Mouse (Mus musculus) heart, adult 2 months (tissue): ENCODE measurements around the gene Efemp2. TPM values are rescaled to one million over a fixed set of nuclear protein-coding genes. Genes with fewer than 3 reads are reported as not detected.

Experiments
- DNase-seq, 2 experiments: peaks; one replicate each; pipeline ENCODE4 v3.0.0; 2021
- H3K27ac ChIP-seq: fragments of 200-600 bp; 2 replicates; pipeline ENCODE4 v1.8.1; 2022
- H3K27me3 ChIP-seq: fragments of 200-500 bp; 2 replicates; pipeline ENCODE4 v1.6.1; 2012; ENCODE audit warnings: mild to moderate bottlenecking, low read length, inconsistent platforms, mixed read lengths; ENCODE audit not compliant: control insufficient read depth, insufficient read depth
- H3K36me3 ChIP-seq: fragments of 200-500 bp; 2 replicates; pipeline ENCODE4 v1.6.1; 2012; ENCODE audit warnings: low read length, inconsistent platforms; ENCODE audit not compliant: control insufficient read depth, insufficient read depth
- H3K4me1 ChIP-seq: fragments of 200-500 bp; 2 replicates; pipeline ENCODE4 v1.6.1; 2011; ENCODE audit warnings: low read length; ENCODE audit not compliant: control insufficient read depth, insufficient read depth
- H3K4me3 ChIP-seq: fragments of 200-600 bp; 2 replicates; pipeline ENCODE4 v1.8.1; 2022
- H3K79me2 ChIP-seq: fragments of 200-500 bp; replicated peaks from 2 replicates; pipeline ENCODE4 v1.6.1; 2012; ENCODE audit warnings: mild to moderate bottlenecking, inconsistent platforms, low read length, moderate library complexity, mixed read lengths; ENCODE audit not compliant: control insufficient read depth, insufficient read depth
- H3K9ac ChIP-seq: fragments of 200-500 bp; 2 replicates; pipeline ENCODE4 v1.6.1; 2012; ENCODE audit warnings: low read depth, mild to moderate bottlenecking, control low read depth, inconsistent platforms, low read length, mixed read lengths
- CTCF ChIP-seq: fragments of 200-600 bp; IDR thresholded peaks from 2 replicates; pipeline ENCODE4 v1.8.1; 2022; ENCODE audit warnings: antibody characterized with exemption, mild to moderate bottlenecking, moderate library complexity
- EP300 ChIP-seq: fragments of 200-500 bp; IDR thresholded peaks from 2 replicates; pipeline ENCODE4 v1.6.1; 2011; ENCODE audit warnings: low read depth, low read length, control low read depth; ENCODE audit not compliant: insufficient read depth
- POLR2A ChIP-seq: fragments of 200-500 bp; IDR thresholded peaks from 2 replicates; pipeline ENCODE4 v1.6.1; 2011; ENCODE audit warnings: mild to moderate bottlenecking, low read depth, low read length, control low read depth; ENCODE audit not compliant: insufficient read depth
- WGBS: fragments of 180-500 bp; shearing (Covaris S2); methylation state at CpG from one replicate; pipeline ENCODE4 v1.1.7; 2018; 5-methylcytosine and 5-hydroxymethylcytosine counted together
- intact Hi-C: fragments of 180-260 bp; cut with DNase I; formaldehyde crosslinking; loops from one replicate; pipeline ENCODE4 v1.15.1; 2025
- polyA plus RNA-seq: library from polyadenylated mRNA; depleted of rRNA; stranded (reverse); fragments of >200 nt; gene quantifications from 2 replicates; pipeline ENCODE4 v1.2.3, GENCODE M21; 2012
- total RNA-seq, 2 experiments: library from RNA; stranded (reverse); gene quantifications; 2 replicates each; pipeline ENCODE4 v1.2.3; 2021

The Efemp2 gene
- total and polyA plus RNA-seq, 3 experiments, result 8.2 to 36.3 (median 10.3) TPM

GRCm38 (mm10) chr19:5460465-5460911 lies 13.3 kb upstream of the Efemp2 start, which contains the start of gene Fibp:
Fibp (plus strand) TSS chr19:5460615.
- H3K9ac ChIP-seq, result peak within 1 kb of the TSS; percentile 94
- peak within 1 kb of the TSS; percentile 87 for H3K27ac ChIP-seq
- peaks cover 5% of the 10 kb centered on the region for H3K79me2 ChIP-seq
- H3K36me3 ChIP-seq, result peaks cover 4% of the 10 kb centered on the region; the same call in 1 of the 2 replicates
- no peaks in the 10 kb centered on the region for H3K27me3 ChIP-seq
- peak; percentile 87 for TF ChIP-seq POLR2A
- TF ChIP-seq CTCF, result no peak
- TF ChIP-seq EP300, result 0 out of 2 replicates have a peak, but pooled peaks have one; percentile 51
- under 1% methylated on average over 32 of the region's 32 CpGs for WGBS
- DNase-seq, result peak; percentile 91 to 93
- peaks cover 9% of the 10 kb centered on the region for H3K4me1 ChIP-seq
- H3K4me3 ChIP-seq, result peak within 1 kb of the TSS; percentile 96
- intact Hi-C loops, result loop anchor here (2.0 kb wide), 1 partner anchor 26 kb away; no protein-coding TSS in a partner anchor

GRCm38 (mm10) chr19:5461411-5461810 lies 12.3 kb upstream of the Efemp2 start:
- Histone ChIP-seq H3K4me3 (no peak overlapping the region), H3K4me1 (peaks cover 8% of the 10 kb centered on the region), H3K27ac (no peak overlapping the region; the same call in 1 of the 2 replicates), H3K27me3 (no peaks in the 10 kb centered on the region), H3K79me2 (peaks cover 3% of the 10 kb centered on the region), H3K9ac (no peak overlapping the region), H3K36me3 (no peaks in the 10 kb centered on the region)
- intact Hi-C loops, result loop anchor here (2.0 kb wide), 1 partner anchor 25 kb away; no protein-coding TSS in a partner anchor
- 80% methylated on average over 6 of the region's 6 CpGs for WGBS
- DNase-seq, result no peak
- TF ChIP-seq POLR2A (no peak), EP300 (no peak), CTCF (no peak)

GRCm38 (mm10) chr19:5463212-5463611 lies 10.5 kb upstream of the Efemp2 start:
- intact Hi-C loops, result no loop called here
- Histone ChIP-seq H3K36me3 (no peaks in the 10 kb centered on the region), H3K27ac (no peak overlapping the region), H3K4me3 (no peak overlapping the region), H3K79me2 (no peaks in the 10 kb centered on the region; the same call in 1 of the 2 replicates), H3K27me3 (no peaks in the 10 kb centered on the region), H3K4me1 (peaks cover 6% of the 10 kb centered on the region), H3K9ac (no peak overlapping the region)
- TF ChIP-seq POLR2A (no peak), EP300 (no peak), CTCF (no peak)
- WGBS, result 85% methylated on average over 9 of the region's 9 CpGs
- no peak for DNase-seq

- peak; percentile 62 to 72 for DNase-seq
- Histone ChIP-seq H3K4me3 (no peak overlapping the region), H3K27ac (peak overlapping the region; percentile 34; the same call in 1 of the 2 replicates), H3K36me3 (no peaks in the 10 kb centered on the region), H3K4me1 (peaks cover 5% of the 10 kb centered on the region), H3K27me3 (no peaks in the 10 kb centered on the region), H3K9ac (no peak overlapping the region; the same call in 1 of the 2 replicates), H3K79me2 (no peaks in the 10 kb centered on the region; the same call in 1 of the 2 replicates)
- intact Hi-C loops, result no loop called here
- 20% methylated on average over 15 of the region's 15 CpGs for WGBS
- no peak for TF ChIP-seq POLR2A
- peak; percentile 93 for TF ChIP-seq CTCF
- peak; percentile 76 for TF ChIP-seq EP300
These were observed 9.8 kb upstream of the Efemp2 start for GRCm38 (mm10) chr19:5463791-5464562.

GRCm38 (mm10) chr19:5465037-5465436 lies 8.7 kb upstream of the Efemp2 start:
- no peak overlapping the region for H3K27ac ChIP-seq
- TF ChIP-seq EP300 (no peak), CTCF (no peak), POLR2A (no peak)
- intact Hi-C loops, result no loop called here
- no peaks in the 10 kb centered on the region for H3K27me3 ChIP-seq
- peaks cover 5% of the 10 kb centered on the region for H3K4me1 ChIP-seq
- H3K36me3 ChIP-seq, result no peaks in the 10 kb centered on the region
- H3K79me2 ChIP-seq, result no peaks in the 10 kb centered on the region; the same call in 1 of the 2 replicates
- 89% methylated on average over 8 of the region's 8 CpGs for WGBS
- no peak for DNase-seq
- no peak overlapping the region for H3K4me3 ChIP-seq
- no peak overlapping the region for H3K9ac ChIP-seq
